Mouse (Mus musculus): ENCODE measurements around the gene Ifi205.
"Not testable (repeated sequence)": the region's sequence is repeated elsewhere in the genome, so short reads cannot be mapped to it uniquely, and the experiment has no call there.

Gene Ifi205

GRCm38 (mm10) chr1:174031698-174032097 is at the start of gene Ifi205:
TSS of gene Ifi205 (minus strand) at chr1:174031810.
- DNase-seq, result no peak

GRCm38 (mm10) chr1:174066305-174066704 is 34.7 kb upstream of the Ifi205 start, which contains the start of gene Olfr430:
TSS of gene Olfr430 (plus strand) at chr1:174066605.
- no peak for DNase-seq

- no peak for DNase-seq
Measured at GRCm38 (mm10) chr1:174055248-174055647, 23.6 kb upstream of the Ifi205 start.

DNA sequence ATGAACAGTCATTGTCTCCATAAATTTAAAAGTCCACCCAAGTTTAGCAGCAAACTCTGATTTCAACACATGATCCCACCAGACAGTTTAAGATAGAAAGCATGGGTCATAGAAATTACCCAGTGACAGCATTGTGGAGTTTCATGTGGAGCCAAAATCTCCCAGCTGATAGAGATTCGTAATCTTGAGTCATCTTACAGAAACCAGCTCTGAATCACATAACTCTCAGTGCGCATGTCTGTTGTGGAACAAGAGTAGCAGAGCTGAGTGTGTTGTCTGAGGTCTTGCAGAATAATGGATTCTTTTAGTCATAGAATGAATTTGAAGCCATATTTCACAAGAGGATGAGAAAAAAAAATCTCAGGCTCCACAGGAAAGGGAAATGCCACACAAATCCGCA is 21.4 kb upstream of the Ifi205 start:
- no peak for DNase-seq

- DNase-seq, result no peak
Measured at GRCm38 (mm10) chr1:174051931-174052536, 20.4 kb upstream of the Ifi205 start.

DNA sequence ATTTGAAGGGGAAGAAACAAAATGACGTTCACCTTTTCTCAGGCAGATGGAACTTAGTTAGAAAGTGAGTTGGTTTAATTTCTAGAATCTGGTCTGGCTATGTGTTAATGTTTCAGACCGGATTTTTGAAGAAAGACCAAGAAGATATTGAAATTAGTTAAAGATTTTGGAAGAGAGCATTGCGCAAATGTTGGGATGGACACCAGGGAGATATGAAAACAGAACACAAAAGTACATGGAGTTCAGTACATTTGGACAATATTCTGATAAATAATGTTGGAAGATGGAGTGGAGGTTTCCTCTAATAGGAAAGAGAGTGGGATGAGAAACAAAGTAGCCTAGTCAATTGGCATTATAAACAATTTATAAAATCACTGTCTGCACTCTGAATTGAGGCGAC is 19.9 kb upstream of the Ifi205 start:
- DNase-seq, result no peak

- DNase-seq, result no peak
Measured at GRCm38 (mm10) chr1:174050532-174050931, 18.9 kb upstream of the Ifi205 start.

- DNase-seq, result not testable (repeated sequence)
Measured at GRCm38 (mm10) chr1:174049357-174049756, 17.7 kb upstream of the Ifi205 start.

DNA sequence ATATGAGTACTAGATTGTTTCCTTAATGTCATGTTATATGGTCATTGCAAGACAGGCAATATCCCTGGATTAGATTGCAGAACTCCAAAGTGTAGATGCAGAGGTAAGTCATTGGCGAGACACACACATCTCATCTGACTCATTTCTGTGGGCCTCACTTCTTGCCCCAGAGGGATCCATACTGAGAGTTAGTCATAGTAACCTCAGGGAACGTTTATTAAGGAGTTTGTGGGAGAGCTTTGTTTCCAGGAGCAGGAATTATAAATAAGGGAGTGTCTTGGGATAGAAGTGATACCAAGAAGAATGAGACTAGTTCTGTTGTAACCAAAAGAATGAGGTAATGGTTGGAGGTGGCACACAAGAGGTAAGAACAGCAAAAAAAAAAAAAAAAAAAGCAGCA is 17.3 kb upstream of the Ifi205 start, which contains the start of gene Olfr432:
Gene Olfr432, plus strand, starts transcription at position 313 of the 400 bp plus-strand sequence.
- no peak for DNase-seq

- not testable (repeated sequence) for DNase-seq
Measured at GRCm38 (mm10) chr1:174048227-174048626, 16.6 kb upstream of the Ifi205 start.

GRCm38 (mm10) chr1:174044431-174044830 is 12.8 kb upstream of the Ifi205 start:
- DNase-seq, result no peak

DNA sequence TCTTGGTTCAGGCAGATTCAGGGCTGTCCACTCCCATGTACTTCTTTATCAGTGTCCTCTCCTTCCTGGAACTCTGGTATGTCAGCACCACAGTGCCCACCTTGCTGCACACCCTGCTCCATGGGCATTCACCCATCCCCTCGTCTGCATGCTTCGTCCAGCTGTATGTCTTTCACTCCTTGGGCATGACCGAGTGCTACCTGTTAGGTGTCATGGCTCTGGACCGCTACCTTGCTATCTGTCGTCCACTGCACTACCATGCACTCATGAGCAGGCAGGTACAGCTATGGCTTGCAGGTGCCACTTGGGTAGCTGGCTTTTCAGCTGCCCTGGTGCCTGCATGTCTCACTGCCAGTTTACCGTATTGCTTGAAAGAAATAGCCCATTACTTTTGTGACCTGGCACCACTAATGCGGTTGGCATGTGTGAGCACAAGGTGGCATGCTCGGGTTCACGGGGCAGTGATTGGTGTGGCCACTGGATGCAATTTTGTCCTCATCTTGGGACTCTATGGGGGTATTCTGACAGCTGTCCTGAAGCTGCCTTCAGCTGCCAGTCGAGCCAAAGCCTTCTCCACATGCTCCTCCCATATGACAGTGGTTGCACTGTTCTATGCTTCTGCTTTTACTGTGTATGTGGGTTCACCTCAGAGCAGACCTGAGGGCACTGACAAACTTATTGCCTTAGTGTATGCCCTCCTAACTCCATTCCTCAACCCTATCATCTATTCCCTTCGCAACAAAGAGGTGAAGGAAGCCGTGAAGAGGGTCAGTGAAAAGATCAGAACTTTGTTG is 10.7 kb upstream of the Ifi205 start:
- not testable (repeated sequence) for DNase-seq

DNA sequence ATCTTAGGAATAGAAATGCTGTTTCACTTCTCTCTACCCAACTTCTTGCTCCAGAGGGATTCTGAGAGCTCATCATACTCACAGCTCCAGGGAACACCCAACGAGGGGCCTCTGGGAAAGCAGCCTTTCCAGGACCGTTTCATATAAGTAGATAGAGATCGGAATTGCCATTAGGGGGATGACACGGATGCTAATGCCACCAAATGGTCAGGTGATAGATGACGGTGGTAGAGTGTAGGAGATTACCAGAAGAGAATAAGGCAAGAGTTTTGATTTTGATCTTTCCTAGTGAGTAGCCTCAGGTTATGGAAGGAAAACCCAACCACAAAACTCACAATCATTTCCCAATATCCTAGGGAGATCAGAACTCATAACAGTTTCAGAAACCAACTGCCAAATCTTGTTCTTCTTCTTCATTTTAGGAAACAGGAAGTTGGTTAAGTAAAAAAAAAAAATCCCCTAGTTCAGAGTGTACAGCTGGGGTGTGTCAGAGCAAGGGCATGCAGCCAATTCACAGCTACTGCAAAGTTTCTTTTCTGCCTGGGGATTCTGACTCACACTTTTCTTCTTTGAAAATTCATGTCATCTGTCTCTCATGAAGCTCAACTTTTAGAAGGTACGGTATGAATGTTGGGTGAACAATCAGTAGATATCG is 9.0 kb upstream of the Ifi205 start, which contains the start of gene Olfr433:
Gene Olfr433, plus strand, starts transcription at position 183 of the 655 bp plus-strand sequence.
- DNase-seq, result peak; percentile 22

DNA sequence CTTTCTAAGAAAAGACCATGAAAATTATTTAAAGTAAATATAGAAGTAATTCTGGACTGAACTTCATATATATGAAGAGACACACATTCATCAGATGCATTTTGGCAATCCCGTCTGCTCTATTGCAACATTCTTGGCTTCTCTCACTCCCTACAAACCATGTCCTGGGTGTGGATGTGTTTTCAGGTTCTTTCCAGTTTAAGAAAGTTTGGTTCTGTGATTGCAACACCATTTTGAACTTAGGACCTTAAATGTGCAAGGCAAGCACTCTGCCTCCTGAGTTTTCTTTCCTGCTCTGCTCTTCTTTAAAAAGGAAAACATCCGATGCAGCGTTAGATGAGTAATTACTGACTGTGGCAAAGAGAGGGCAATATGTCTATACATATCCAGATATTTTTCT is 6.9 kb upstream of the Ifi205 start:
- no peak for DNase-seq

DNA sequence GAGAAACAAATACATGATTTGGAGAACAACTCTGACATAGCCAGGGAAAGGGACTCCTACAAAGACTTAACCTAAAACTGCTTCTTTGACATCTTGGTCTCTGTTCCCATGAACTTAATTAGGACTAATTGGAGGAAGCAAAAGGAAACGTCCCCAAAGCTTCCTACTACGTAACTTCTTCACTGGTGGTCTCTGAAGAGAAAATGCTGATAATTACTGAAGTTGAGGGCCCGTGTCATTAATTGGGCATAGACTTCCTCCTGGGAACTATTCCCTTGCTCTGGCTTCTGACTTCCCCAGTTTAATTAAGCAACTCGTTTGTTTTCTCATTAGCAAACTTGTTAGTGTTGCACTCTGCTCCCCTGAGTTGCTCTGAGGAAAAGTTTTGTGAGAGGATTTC is 4.2 kb upstream of the Ifi205 start:
- no peak for DNase-seq

GRCm38 (mm10) chr1:174007050-174007449 is 24.6 kb downstream of the Ifi205 start:
- DNase-seq, result not testable (repeated sequence)

GRCm38 (mm10) chr1:174004352-174005109 is 27.1 kb downstream of the Ifi205 start:
- DNase-seq, result not testable (repeated sequence)

GRCm38 (mm10) chr1:173995003-173995402 is 36.6 kb downstream of the Ifi205 start:
- no peak for DNase-seq

DNA sequence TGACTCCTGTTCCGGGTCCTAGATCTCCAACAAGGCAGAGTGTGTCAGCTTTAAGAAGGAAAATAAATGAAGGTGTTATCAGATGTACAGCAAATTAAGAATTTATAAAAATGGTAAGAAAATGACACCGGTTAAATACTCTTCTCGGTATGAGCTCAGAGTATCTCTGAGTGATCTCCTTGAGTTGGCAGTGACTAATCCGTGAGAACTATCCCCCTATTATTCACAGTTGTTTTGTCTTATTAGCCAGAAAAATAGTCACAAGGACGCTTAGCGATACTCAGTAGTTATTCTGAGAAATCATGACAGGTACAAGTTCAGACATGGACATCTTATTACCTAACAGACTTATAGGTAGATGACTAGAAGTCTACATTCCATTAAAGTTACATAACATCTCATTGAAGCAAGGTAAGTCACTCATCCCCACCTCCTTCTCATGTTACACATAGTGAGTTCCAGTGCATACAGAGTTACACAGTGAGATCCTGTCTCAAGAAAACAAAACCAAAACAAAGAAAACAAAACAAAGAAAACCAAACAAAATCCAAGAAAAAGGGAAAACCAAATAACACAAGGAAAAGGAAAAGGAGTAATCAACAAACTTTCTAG is 48.8 kb downstream of the Ifi205 start, which contains the start of gene Ifi202b:
Gene Ifi202b, minus strand, starts transcription at position 51 of the 612 bp plus-strand sequence.
- DNase-seq, result not testable (repeated sequence)

DNA sequence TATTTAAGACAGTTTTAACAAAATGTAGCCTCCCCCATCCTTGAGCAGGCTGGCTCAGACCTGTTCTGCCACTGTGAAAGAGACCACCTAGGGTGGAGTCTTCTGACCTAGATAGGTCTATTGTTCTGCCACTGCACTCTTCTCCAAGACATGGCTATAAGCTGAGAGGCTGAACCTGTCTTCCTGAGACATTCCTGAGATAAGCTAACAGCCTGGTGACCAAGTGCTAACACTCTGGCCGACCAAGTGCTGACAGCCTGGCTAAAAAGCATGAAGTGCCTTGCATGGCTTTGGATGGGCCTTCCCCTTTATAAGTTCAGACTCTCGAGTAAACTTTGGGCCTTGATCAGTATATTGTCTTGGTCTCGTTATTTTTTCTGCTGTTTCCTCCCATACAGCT is 50.6 kb downstream of the Ifi205 start:
- DNase-seq, result not testable (repeated sequence)

DNA sequence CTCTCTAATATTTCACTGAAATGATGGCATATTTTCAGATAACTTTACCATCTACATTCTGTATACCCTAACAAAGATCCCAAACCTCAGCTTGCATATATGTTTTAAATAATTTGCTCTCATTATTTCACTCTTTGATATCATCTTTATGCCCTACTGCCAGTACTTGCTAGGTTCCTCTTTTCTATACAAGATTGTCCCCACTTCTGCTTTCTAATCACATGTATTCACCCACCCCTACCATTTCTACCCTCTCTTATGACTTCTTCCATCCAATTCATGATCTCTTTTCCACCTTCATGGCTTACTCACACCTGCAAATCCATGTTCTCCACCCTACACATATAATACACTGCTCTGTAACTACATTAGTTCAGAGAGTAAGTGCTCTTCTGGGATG is 54.0 kb downstream of the Ifi205 start:
- DNase-seq, result no peak

DNA sequence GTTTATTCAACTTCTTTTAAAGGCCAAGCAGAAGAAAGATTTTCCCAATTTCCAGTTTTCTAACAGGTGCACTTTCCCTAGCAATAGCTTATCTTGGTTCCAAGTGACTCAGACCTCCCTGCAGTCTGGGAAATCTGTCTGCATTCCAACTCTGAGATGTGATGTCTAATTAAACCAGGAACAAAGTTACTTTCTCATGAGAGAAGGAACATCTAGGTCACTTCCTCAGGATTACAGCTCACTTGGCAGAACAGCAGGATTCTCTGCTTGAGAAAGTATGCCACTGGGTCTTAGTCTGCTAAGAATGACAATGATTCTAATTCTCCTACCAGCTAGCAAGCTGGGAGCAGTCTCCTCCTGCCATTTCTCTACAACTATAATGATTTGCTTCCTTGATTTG is 58.5 kb downstream of the Ifi205 start:
- no peak for DNase-seq

Measured in thymus, postnatal 14 days (tissue).